Mouse (Mus musculus) heart, adult 9 months (tissue): Measurements from ENCODE around the gene Dlg1.

Source experiments
- DNase-seq, 2 experiments: peaks; one replicate each; pipeline ENCODE4 v3.0.0; 2022; ENCODE audit warnings: low spot score in 2 of 2

The Dlg1 gene

GRCm38 (mm10) chr16:31905331-31905730 is 242.1 kb downstream of the Dlg1 start:
- no peak for DNase-seq

- no peak for DNase-seq
Observed at GRCm38 (mm10) chr16:31905891-31906825, 242.9 kb downstream of the Dlg1 start.

GRCm38 (mm10) chr16:31906896-31907295 is 243.7 kb downstream of the Dlg1 start:
- DNase-seq: peak in 1 of 2 experiments; percentile 26

GRCm38 (mm10) chr16:31908959-31909358 is 245.7 kb downstream of the Dlg1 start:
- DNase-seq: no peak

- no peak for DNase-seq
Observed at GRCm38 (mm10) chr16:31910281-31910847, 247.1 kb downstream of the Dlg1 start.

GRCm38 (mm10) chr16:31917776-31918175 is 254.5 kb downstream of the Dlg1 start:
- DNase-seq: no peak

- peak in 1 of 2 experiments; percentile 70 for DNase-seq
Observed at GRCm38 (mm10) chr16:31918248-31918724, 255.0 kb downstream of the Dlg1 start.

GRCm38 (mm10) chr16:31924368-31924767 is 261.1 kb downstream of the Dlg1 start:
- DNase-seq: no peak
